Mouse (Mus musculus) bone marrow macrophage, adult 2 months (primary cell): Measurements from ENCODE around the gene Gm44790. TPM values are rescaled to one million over a fixed set of nuclear protein-coding genes. Genes with fewer than 3 reads are reported as not detected.

Experiments used
- H3K27ac ChIP-seq: 2 replicates; pipeline ENCODE4 v1.5.1; 2012; ENCODE audit warnings: low read depth, low read length; ENCODE audit not compliant: insufficient read depth
- H3K4me1 ChIP-seq: 2 replicates; pipeline ENCODE4 v1.6.1; 2012; ENCODE audit warnings: low read length; ENCODE audit not compliant: control insufficient read depth, insufficient read depth
- H3K4me3 ChIP-seq: 2 replicates; pipeline ENCODE4 v1.5.1; 2012; ENCODE audit warnings: mild to moderate bottlenecking, low read length, moderate library complexity; ENCODE audit not compliant: insufficient read depth
- CTCF ChIP-seq: IDR thresholded peaks from 2 replicates; pipeline ENCODE4 v1.5.1; 2012; ENCODE audit warnings: low read depth, mild to moderate bottlenecking, low read length, moderate library complexity
- POLR2A ChIP-seq: IDR thresholded peaks from 2 replicates; pipeline ENCODE4 v1.6.1; 2012; ENCODE audit warnings: mild to moderate bottlenecking, low read depth, low read length, borderline replicate concordance
- polyA plus RNA-seq: library from polyadenylated mRNA; stranded (reverse); fragments of >200 nt; gene quantifications from 2 replicates; pipeline ENCODE4 v1.2.4, GENCODE M21; 2012; ENCODE audit not compliant: missing spikeins, insufficient read depth, insufficient read length

The Gm44790 gene
- polyA plus RNA-seq, 1 experiment: not detected

DNA sequence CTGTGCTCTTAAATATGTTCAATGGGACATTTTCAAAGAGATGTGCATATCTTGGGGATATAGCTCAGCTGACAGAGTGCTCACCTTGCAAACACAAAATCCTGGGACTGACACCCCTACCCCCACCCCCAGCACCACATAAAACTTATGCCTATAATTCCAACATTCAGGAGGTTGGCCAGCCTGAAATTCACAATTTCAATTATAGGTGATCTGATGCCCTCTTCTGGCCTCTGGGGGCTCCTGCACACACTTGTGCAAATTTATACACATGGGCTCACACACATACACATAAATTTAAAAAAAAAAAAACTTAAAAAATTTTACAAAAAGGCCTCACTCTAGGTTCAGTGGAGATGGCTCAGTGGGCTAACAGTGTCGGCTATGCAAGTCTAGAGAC lies 33.3 kb upstream of the Gm44790 start:
- TF ChIP-seq CTCF: no peak
- TF ChIP-seq POLR2A: no peak
- no peak overlapping the region for H3K27ac ChIP-seq
- peaks cover 13% of the 10 kb centered on the region for H3K4me1 ChIP-seq
- H3K4me3 ChIP-seq: no peak overlapping the region

DNA sequence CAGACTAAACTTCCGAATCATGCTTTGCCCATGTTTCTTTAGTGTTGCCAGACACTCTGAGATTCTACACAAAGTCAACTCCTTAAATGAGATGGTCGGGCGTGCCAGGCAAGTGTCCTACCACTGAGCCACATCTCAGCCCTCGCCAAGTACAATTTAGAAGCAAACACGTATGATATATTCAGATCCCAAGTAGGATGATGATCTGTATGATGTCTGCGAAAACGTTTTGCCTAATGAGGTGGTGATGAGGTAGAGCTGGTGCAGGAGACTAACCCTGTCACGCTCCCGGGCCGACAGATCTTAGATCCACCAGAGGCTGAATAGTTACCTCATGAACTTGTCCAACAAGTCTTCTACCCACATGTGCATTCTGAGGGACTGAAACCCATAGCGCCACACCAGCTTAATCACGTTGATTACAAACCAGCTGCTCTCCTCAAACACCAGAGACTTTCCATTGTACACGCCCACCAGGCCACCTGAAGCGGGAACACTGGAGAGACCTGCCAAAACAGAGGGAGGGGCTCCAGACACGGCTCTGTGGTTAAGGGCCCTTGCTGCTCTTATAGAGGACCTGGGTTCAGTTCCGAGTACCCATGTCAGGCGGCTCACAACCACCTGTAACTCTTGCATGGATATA lies 32.3 kb upstream of the Gm44790 start:
- H3K4me1 ChIP-seq: peaks cover 18% of the 10 kb centered on the region
- TF ChIP-seq POLR2A: no peak
- no peak for TF ChIP-seq CTCF
- H3K4me3 ChIP-seq: no peak overlapping the region
- H3K27ac ChIP-seq: no peak overlapping the region

DNA sequence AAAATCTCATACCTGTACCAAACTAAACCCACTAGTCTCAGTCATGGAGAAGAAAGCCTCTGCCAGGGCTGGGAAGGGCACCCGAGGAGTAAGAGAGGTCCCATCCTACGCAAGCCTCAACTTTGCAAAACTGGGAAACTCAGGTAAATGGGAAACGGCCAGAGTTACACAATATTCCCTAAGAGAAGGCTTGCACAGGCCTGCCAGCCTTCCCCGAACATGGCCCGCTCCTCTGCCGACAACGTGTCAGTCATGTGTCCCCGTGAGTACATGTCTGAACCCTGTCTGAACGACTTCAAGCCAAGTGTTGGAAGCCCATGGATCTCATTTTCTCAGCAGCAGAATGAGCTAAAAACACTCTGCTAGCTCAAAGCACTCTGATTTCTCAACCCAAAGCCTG lies 31.4 kb upstream of the Gm44790 start:
- TF ChIP-seq CTCF (no peak), POLR2A (no peak)
- no peak overlapping the region for H3K27ac ChIP-seq
- H3K4me1 ChIP-seq: peaks cover 22% of the 10 kb centered on the region
- peak overlapping the region; percentile 14; the same call in 1 of the 2 replicates for H3K4me3 ChIP-seq

DNA sequence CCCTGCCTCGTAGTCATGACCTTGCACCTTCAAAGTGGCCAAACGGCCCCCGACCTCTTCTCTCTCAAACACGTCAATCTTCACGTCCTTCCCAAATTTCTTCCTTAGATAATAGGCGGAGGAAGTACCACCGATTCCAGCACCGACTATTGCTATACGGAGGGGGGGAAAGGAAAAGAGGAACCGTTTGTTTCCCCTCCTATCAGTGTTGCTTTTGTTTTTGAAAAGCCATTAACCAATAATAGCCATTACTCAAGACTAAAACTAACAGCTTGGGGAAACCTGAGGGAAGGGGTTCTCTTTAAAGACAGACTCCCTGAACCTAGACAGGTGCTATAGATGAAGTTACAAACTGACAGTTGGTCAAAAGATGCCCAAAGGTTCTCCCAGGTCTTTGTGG lies 30.5 kb upstream of the Gm44790 start:
- Histone ChIP-seq H3K4me3 (peak overlapping the region; percentile 84), H3K4me1 (peaks cover 28% of the 10 kb centered on the region), H3K27ac (peak overlapping the region; percentile 76)
- no peak for TF ChIP-seq CTCF
- TF ChIP-seq POLR2A: no peak

DNA sequence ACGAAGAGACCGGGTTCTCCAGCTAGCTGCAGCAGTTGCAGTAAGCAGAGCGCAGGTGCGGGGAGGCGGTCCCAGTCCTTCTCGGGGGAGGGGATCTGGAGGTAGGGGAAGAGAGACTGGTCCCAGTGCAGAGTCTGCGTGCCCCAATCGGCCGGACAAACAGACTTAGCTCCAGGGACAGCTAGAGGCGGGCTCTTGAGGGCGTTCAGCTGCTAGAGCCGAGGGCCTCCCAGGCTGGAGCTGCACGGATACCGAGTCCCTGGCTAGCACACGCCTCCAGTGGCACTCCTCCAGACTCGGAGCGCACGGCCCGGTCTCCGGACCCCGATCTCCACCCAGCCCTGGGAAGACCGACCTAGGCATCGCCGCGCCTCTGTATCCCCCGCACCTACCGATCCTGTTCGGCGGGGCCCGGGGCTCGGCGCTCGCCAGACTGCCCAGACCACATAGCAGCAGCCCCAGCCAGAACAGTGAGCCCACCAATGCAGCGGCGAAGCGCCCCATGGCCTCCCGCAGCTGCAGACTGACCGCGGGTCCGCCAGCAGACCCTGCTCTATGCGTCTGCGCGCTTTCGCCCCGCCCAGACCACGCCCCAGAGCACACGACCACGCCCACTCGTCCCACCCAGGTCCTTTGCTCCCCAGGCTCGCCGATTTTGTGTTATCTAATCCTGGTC lies 29.7 kb upstream of the Gm44790 start, which contains the start of gene Pcyox1:
Gene Pcyox1, minus strand, starts transcription at position 574 of the 676 bp plus-strand sequence.
- TF ChIP-seq POLR2A (peak; percentile 64; the same call in 1 of the 2 replicates), CTCF (no peak)
- peak within 1 kb of the TSS; percentile 84 for H3K4me3 ChIP-seq
- peaks cover 28% of the 10 kb centered on the region for H3K4me1 ChIP-seq
- peak within 1 kb of the TSS; percentile 76 for H3K27ac ChIP-seq

DNA sequence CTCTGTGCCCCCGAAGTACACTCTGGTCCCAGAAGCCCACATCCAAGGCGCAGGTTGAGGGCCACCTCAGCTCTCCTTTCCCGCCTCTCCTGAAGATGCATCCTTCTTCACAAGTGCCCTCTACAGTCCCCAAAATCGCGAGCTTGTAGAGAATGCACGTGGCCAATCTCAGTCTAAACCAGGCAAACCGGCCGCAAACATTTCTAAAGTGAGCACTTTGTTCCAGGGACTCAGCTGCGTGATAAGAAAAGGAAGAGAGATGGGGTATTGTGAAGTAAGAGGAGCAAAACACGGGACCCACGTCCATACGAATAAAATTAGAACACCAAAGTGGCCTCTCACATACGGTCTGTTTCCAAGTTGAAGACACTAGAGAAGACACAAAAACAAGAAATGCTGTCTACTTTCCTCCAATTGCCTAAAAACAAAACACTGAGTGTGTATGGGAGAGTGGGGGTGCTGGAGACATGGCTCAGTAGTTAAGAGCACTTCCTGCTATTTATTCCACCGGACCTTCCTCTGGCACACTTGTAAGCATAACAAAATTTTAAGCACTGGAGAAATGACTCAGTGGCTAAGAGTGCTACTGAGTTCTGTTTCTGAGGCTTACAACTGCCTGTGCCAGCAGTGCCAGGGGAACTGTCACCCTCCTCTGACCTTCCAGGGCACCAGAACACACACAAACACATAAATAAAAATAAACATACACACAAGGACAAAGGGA lies 29.0 kb upstream of the Gm44790 start:
- TF ChIP-seq POLR2A: no peak
- no peak for TF ChIP-seq CTCF
- Histone ChIP-seq H3K4me3 (peak overlapping the region; percentile 84), H3K4me1 (peaks cover 28% of the 10 kb centered on the region), H3K27ac (peak overlapping the region; percentile 67)

DNA sequence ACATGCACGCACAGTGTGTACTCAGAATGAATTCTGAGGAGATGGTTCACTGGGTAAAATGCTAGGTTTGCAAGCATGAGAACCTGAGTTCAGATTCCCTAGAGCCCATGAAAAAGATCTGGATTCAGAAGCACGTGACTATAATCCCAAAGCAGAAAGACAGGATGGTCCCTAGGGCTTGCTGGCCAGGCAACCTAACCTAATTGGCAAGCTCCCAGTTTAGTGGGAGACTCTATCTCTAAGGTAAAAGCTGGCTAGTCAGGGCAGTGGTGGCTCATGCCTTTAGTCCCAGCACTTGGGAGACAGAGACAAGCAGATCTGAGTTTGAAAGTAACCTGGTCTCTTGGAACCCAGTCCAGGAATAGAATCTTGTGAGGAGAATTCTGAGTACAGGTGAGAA lies 27.5 kb upstream of the Gm44790 start:
- Histone ChIP-seq H3K27ac (no peak overlapping the region), H3K4me3 (no peak overlapping the region), H3K4me1 (peaks cover 31% of the 10 kb centered on the region)
- TF ChIP-seq POLR2A: no peak

DNA sequence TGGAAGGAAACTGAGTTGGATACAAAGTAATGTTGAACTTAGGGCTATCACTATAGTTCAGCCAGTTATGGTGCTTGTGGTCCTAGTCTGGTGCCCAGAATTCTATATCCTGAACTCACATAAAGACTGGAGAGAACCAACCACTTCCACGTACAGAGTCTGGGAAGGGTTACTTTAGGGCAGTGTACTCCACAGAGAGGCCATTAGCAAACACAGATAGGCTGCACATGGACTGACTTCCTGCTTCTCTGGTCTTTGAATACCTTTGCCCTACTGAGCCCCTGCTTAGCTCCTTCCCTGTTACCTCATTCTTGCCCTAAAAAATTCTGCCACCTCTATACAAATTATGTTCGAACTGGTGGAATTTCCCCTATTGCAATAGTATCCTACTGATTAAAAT lies 26.5 kb upstream of the Gm44790 start:
- H3K4me3 ChIP-seq: no peak overlapping the region
- TF ChIP-seq POLR2A (no peak), CTCF (no peak)
- peaks cover 27% of the 10 kb centered on the region for H3K4me1 ChIP-seq
- H3K27ac ChIP-seq: 0 out of 2 replicates have a peak overlapping the region, but pooled peaks have one; percentile 34

DNA sequence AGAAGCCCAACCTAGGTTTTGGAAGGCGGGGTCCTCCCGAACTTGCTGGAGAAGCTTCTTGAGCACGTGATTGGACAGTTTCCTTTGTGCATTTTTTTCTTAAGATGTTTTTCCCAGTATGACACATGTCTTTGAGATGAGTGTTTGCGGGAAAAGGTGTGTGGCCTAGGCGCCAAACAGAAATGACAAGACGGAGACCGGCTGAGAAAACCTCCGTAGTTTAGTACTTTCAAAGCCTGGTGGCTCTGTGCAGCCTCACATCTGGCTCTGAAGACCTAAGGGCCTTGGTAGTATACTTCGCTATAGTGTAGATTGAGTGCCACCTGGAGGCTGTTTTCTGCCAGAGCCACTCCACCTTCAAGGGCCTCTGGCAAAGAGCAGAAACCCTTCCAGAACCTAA lies 25.5 kb upstream of the Gm44790 start:
- peak; percentile 68 for TF ChIP-seq CTCF
- no peak for TF ChIP-seq POLR2A
- Histone ChIP-seq H3K4me3 (peak overlapping the region; percentile 53), H3K4me1 (peaks cover 26% of the 10 kb centered on the region), H3K27ac (peak overlapping the region; percentile 60)
